Mouse (Mus musculus) gastrocnemius, postnatal 36 days (tissue): ENCODE data around the gene Olfr851. TPM values are rescaled to one million over a fixed set of nuclear protein-coding genes. Genes with fewer than 3 reads are reported as not detected.

ENCODE experiments used
- DNase-seq, 2 experiments: peaks; one replicate each; pipeline ENCODE4 v3.0.0; 2022
- intact Hi-C: fragments of 180-260 bp; cut with DNase I; formaldehyde crosslinking; loops from one replicate; pipeline ENCODE4 v1.15.1; 2025
- long read RNA-seq, 2 experiments: library from polyadenylated mRNA; stranded (forward); transcript quantifications; one replicate each; pipeline ENCODE4 v2.0.0; 2021
- total RNA-seq, 2 experiments: library from RNA; stranded (reverse); gene quantifications; 2 replicates each; pipeline ENCODE4 v1.2.3; 2021

Gene Olfr851
- total RNA-seq = not detected
- long read RNA-seq, experiment 1 = 0 reads
- long read RNA-seq, experiment 2 = 0 reads

DNA sequence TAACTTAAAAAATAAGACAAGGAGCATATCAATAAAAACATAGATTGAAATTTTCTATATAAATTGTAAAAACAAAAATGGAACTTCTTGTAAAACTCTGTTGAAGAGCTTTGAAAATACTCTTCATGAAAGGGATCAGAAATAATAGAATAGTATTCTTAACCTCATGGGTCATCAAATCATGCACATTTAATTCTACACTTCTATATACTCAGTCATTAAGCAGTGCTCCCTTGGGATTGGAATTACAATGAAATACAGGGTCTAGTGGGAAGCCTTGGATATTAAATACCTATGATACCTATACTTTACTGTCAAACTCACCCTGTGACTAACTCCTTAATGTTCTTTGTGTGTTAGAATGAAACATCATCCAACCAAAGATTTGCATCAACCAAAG, at the start of gene Olfr851:
Olfr851 (plus strand) TSS at position 301 of the 400 bp plus-strand sequence.
- DNase-seq = no peak
- intact Hi-C loops = no loop called here

GRCm38 (mm10) chr9:19478148-19478547, 14.9 kb upstream of the Olfr851 start, which contains the start of gene Olfr850:
Gene Olfr850 (minus strand): TSS chr9:19478248.
- intact Hi-C loops = no loop called here
- no peak for DNase-seq

DNA sequence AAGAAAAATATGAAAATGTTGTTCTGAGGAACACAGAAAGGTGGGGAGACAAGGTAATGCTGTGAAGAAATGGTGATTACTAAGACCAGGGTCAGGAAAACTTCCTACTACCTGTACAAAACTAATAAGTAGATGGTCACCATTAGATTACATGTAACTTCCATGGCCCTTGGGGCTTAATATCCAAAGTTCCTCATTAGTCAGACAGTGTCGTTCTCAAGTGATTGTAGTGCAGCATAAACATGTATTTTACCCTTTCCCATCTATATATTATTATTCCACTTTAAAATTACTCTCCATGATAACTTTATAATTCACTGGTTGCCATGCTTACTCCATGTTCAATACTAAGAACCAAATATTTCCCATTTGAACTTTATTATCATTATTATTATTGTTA, 47.9 kb downstream of the Olfr851 start, which contains the start of gene Olfr853:
Olfr853 (minus strand) TSS at position 101 of the 400 bp plus-strand sequence.
- intact Hi-C loops = no loop called here
- DNase-seq = no peak

Other genes with a start within 250 kb of the Olfr851 start
- not detected for gene Olfr843, start 241.3 kb upstream of the Olfr851 start, total RNA-seq
- not detected for gene Olfr844, start 176.9 kb upstream of the Olfr851 start, total RNA-seq
- gene Olfr845, start 156.8 kb upstream of the Olfr851 start, total RNA-seq = not detected
- not detected for gene Olfr846, start 129.3 kb upstream of the Olfr851 start, total RNA-seq
- not detected for gene Olfr847, start 114.6 kb upstream of the Olfr851 start, total RNA-seq
- not detected for gene Olfr849, start 53.0 kb upstream of the Olfr851 start, total RNA-seq
- not detected for gene Olfr850, start 15.0 kb upstream of the Olfr851 start, total RNA-seq
- not detected for gene Olfr853, start 47.8 kb downstream of the Olfr851 start, total RNA-seq
- gene Olfr854, start 74.1 kb downstream of the Olfr851 start, total RNA-seq = not detected
- gene Olfr855, start 89.3 kb downstream of the Olfr851 start, total RNA-seq = not detected
- 10 to 100 TPM; 11.1 to 13.0 TPM for gene Zfp317, start 128.8 kb downstream of the Olfr851 start, total RNA-seq
- not detected for gene Olfr857, start 216.1 kb downstream of the Olfr851 start, total RNA-seq